Mouse (Mus musculus) myocyte (in vitro differentiated cells): Measurements from ENCODE around the gene Dhodh. TPM values are rescaled to one million over a fixed set of nuclear protein-coding genes. Genes with fewer than 3 reads are reported as not detected.
A peak's percentile ranks its signal among the peaks of the same experiment; 100 is the strongest.

Experiments used
- H3K27me3 ChIP-seq: one replicate; pipeline ENCODE4 v1.6.1; 2011; ENCODE audit not compliant: control insufficient read depth, insufficient read depth, insufficient read length
- H3K36me3 ChIP-seq: one replicate; pipeline ENCODE4 v1.6.1; 2011; ENCODE audit not compliant: control insufficient read depth, insufficient read depth
- H3K4me2 ChIP-seq: one replicate; pipeline ENCODE4 v1.6.1; 2011; ENCODE audit warnings: low read depth, control low read depth
- H3K4me3 ChIP-seq: one replicate; pipeline ENCODE4 v1.5.1; 2011; ENCODE audit warnings: mild to moderate bottlenecking, control low read depth, moderate library complexity
- H3K79me2 ChIP-seq: one replicate; pipeline ENCODE4 v1.6.1; 2011; ENCODE audit not compliant: control insufficient read depth, insufficient read depth
- H3ac ChIP-seq: one replicate; pipeline ENCODE4 v1.6.1; 2011; ENCODE audit not compliant: control insufficient read depth, insufficient read length
- CEBPB ChIP-seq: IDR thresholded peaks from 2 replicates; pipeline ENCODE4 v1.6.1; 2011; ENCODE audit warnings: mild to moderate bottlenecking, moderate library complexity; ENCODE audit not compliant: poor library complexity, insufficient read depth, severe bottlenecking
- E2F4 ChIP-seq: IDR thresholded peaks from one replicate; pipeline ENCODE4 v1.6.1; 2011; ENCODE audit warnings: mild to moderate bottlenecking, control low read depth, moderate library complexity; ENCODE audit not compliant: insufficient read depth
- MAX ChIP-seq: IDR thresholded peaks from one replicate; pipeline ENCODE4 v1.6.1; 2011; ENCODE audit warnings: low read depth, mild to moderate bottlenecking, control low read depth
- MYOD1 ChIP-seq, 3 experiments: IDR thresholded peaks; one replicate each; pipeline ENCODE4 v1.6.1; 2011; ENCODE audit warnings: control low read depth in 2 of 3, low read depth in 2 of 3, mild to moderate bottlenecking in 2 of 3, moderate library complexity in 1 of 3; ENCODE audit not compliant: insufficient read length in 2 of 3, control insufficient read depth in 1 of 3
- MYOG ChIP-seq, 3 experiments: IDR thresholded peaks; one replicate each; pipeline ENCODE4 v1.6.1; 2011; ENCODE audit warnings: control low read depth in 2 of 3, low read depth in 2 of 3, mild to moderate bottlenecking in 2 of 3; ENCODE audit not compliant: insufficient read length in 2 of 3, control insufficient read depth in 1 of 3, insufficient read depth in 1 of 3
- POLR2A ChIP-seq: IDR thresholded peaks from one replicate; pipeline ENCODE4 v1.6.1; 2011; ENCODE audit warnings: low read depth, mild to moderate bottlenecking, control low read depth, moderate library complexity; ENCODE audit not compliant: insufficient read length
- POLR2AphosphoS2 ChIP-seq: IDR thresholded peaks from one replicate; pipeline ENCODE4 v1.6.1; 2011; ENCODE audit warnings: low read depth, control low read depth; ENCODE audit not compliant: insufficient read length
- REST ChIP-seq: IDR thresholded peaks from one replicate; pipeline ENCODE4 v1.6.1; 2011; ENCODE audit warnings: mild to moderate bottlenecking, control low read depth, moderate library complexity; ENCODE audit not compliant: insufficient read depth, insufficient read length
- SRF ChIP-seq: IDR thresholded peaks from one replicate; pipeline ENCODE4 v1.6.1; 2011; ENCODE audit warnings: low read depth; ENCODE audit not compliant: control insufficient read depth, insufficient read length
- TCF12 ChIP-seq: IDR thresholded peaks from one replicate; pipeline ENCODE4 v1.6.1; 2011; ENCODE audit warnings: mild to moderate bottlenecking, control low read depth; ENCODE audit not compliant: poor library complexity, insufficient read depth, severe bottlenecking
- TCF3 ChIP-seq: IDR thresholded peaks from one replicate; pipeline ENCODE4 v1.6.1; 2011; ENCODE audit warnings: low read depth, control low read depth; ENCODE audit not compliant: insufficient read length
- USF1 ChIP-seq: IDR thresholded peaks from one replicate; pipeline ENCODE4 v1.6.1; 2011; ENCODE audit warnings: low read depth, mild to moderate bottlenecking, control low read depth, moderate library complexity
- polyA plus RNA-seq: library from polyadenylated mRNA; unstranded; fragments of >200 nt; fragmentation: generic; extraction: Trizol; gene quantifications from one replicate; pipeline ENCODE4 v1.2.1, GENCODE M21; 2012; ENCODE audit warnings: missing spikeins

The Dhodh gene
- polyA plus RNA-seq, 1 experiment, result 16.7 TPM

DNA sequence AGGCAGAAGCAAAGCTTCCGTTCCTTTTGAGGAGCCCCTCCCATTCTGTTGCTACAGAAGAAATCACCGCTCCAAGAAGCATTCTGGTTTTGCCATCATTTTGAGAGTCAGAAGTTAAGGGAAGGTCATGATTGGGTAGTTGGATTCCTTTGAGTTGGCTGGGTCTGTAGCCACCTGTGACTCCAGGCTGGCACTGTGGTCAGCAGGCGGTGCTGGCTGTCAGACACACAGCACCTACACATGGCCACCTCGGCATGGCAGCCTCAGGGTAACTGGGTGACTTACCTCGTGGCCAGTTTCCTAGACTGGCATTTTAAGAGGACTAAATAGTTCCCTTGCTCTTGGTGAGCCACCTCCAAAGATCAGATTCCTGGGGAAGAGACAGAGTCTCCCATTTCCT lies 32.8 kb upstream of the Dhodh start:
- peak in 2 of 3 experiments; percentile 29 to 52 for TF ChIP-seq MYOG (IDR thresholded peaks at IDR 0.05; ENCODE audit: control insufficient read depth in 1 of 3, insufficient read depth in 1 of 3, insufficient read length in 2 of 3, low read depth in 2 of 3)
- peak in 2 of 3 experiments; percentile 32 to 78 for TF ChIP-seq MYOD1 (IDR thresholded peaks at IDR 0.05; ENCODE audit: control insufficient read depth in 1 of 3, insufficient read length in 2 of 3, low read depth in 2 of 3)
- TF ChIP-seq POLR2AphosphoS2, result no peak
- no peak overlapping the region for H3K4me3 ChIP-seq
- no peak overlapping the region for H3K4me2 ChIP-seq
- no peaks in the 10 kb centered on the region for H3K36me3 ChIP-seq
- H3K27me3 ChIP-seq, result peaks cover 12% of the 10 kb centered on the region
- H3ac ChIP-seq, result no peak overlapping the region
- no peaks in the 10 kb centered on the region for H3K79me2 ChIP-seq

DNA sequence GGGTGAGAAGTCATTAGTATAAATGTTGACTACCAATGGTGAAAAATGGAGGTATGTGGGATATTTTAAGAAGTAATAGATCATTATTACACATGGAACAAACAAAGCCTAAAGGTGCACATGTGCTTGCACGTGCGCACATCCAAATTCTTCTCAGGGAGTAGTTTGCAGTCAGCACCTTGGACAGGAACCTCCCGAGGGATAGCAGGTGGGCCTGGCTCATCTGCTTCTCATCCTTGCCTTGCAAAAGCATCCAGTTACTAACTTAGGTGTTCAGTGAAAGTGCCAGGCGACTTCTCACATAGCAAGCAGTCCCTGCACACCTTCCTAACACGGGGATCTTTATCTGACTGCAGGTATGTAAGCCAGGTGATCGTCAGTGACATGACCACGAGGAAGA lies 31.9 kb upstream of the Dhodh start:
- Histone ChIP-seq H3K27me3 (peaks cover 10% of the 10 kb centered on the region), H3K36me3 (no peaks in the 10 kb centered on the region), H3K4me2 (no peak overlapping the region), H3ac (no peak overlapping the region), H3K4me3 (no peak overlapping the region), H3K79me2 (no peaks in the 10 kb centered on the region)
- TF ChIP-seq CEBPB (no peak), TCF12 (no peak), TCF3 (no peak), MAX (no peak), POLR2A (no peak), MYOD1 (IDR thresholded peaks at IDR 0.05; ENCODE audit: control insufficient read depth in 1 of 3, insufficient read length in 2 of 3, low read depth in 2 of 3) (peak in 1 of 3 experiments; percentile 31), USF1 (no peak), REST (peak; percentile 58), E2F4 (no peak), SRF (no peak), POLR2AphosphoS2 (no peak)

DNA sequence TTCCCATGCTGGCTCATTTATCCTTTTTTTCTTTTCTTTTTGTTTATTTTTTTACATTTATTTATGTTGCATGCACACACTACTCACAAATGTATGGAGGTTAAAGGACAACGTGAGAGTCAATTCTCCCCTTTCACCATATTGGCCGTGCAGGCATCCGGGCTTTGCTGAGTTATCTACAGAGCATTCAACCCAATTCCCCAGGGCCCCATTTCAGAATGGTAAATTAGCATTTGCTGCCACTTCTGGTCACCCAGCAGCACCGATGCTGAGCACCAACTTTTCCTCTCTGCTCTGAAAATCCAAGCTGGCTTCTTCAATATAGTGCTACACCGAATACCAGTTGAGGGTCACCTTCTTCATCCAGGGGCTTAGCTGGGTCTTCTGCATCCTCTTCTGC lies 30.4 kb upstream of the Dhodh start:
- TF ChIP-seq CEBPB (no peak), TCF12 (no peak), POLR2AphosphoS2 (no peak), TCF3 (no peak), MYOD1 (IDR thresholded peaks at IDR 0.05; ENCODE audit: control insufficient read depth in 1 of 3, insufficient read length in 2 of 3, low read depth in 2 of 3) (no peak), E2F4 (no peak)
- Histone ChIP-seq H3K4me2 (no peak overlapping the region), H3K27me3 (peaks cover 10% of the 10 kb centered on the region), H3ac (no peak overlapping the region), H3K36me3 (no peaks in the 10 kb centered on the region), H3K4me3 (no peak overlapping the region), H3K79me2 (no peaks in the 10 kb centered on the region)

DNA sequence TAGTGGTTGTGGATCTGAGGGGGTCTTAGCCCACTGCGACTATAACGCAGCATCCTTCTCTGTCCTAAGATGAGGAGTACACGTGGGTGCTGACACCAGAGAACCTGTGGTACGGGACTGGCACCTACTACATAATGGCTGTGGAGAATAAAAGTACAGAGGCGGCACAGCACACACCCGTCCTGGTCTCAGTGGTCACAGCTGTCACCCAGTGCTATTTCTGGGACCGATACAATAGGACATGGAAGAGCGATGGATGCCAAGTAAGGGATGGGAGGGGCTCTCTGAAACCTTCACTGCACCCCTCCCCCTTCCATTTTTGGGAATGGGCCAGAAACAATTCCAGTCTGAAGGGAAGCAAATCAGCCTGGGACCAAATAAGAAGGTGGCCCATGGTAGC lies 26.7 kb upstream of the Dhodh start:
- Histone ChIP-seq H3K27me3 (peaks cover 20% of the 10 kb centered on the region), H3K79me2 (no peaks in the 10 kb centered on the region), H3ac (no peak overlapping the region), H3K4me3 (no peak overlapping the region), H3K36me3 (no peaks in the 10 kb centered on the region), H3K4me2 (no peak overlapping the region)
- TF ChIP-seq MYOG (IDR thresholded peaks at IDR 0.05; ENCODE audit: control insufficient read depth in 1 of 3, insufficient read depth in 1 of 3, insufficient read length in 2 of 3, low read depth in 2 of 3), result peak; percentile 26 to 89 (median 85)
- TF ChIP-seq SRF, result no peak
- peak; percentile 31 for TF ChIP-seq TCF12
- no peak for TF ChIP-seq MAX
- TF ChIP-seq MYOD1 (IDR thresholded peaks at IDR 0.05; ENCODE audit: control insufficient read depth in 1 of 3, insufficient read length in 2 of 3, low read depth in 2 of 3), result peak; percentile 22 to 94 (median 58)

DNA sequence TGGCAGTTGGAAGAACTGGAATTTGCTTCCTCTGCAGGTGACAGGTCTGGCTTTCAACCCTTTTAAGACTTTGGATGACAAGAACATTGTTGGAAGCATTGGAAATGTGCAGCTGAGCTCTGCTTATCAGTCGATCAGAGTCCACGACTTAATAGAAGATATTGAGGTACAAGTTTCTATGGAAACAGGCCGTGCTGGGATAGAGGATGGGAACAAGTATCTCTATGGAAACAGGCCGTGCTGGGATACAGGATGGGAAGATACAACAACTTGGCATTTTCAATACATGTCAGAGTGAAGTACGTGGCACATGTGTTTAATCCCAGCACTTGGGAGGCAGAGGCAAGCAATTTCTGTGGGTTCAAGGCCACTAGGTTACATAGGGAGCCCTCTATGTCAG lies 24.0 kb upstream of the Dhodh start:
- no peaks in the 10 kb centered on the region for H3K36me3 ChIP-seq
- peaks cover 18% of the 10 kb centered on the region for H3K27me3 ChIP-seq
- H3ac ChIP-seq, result no peak overlapping the region
- no peak overlapping the region for H3K4me3 ChIP-seq
- H3K4me2 ChIP-seq, result no peak overlapping the region
- TF ChIP-seq POLR2A (no peak), E2F4 (no peak), USF1 (no peak), POLR2AphosphoS2 (no peak), MYOD1 (IDR thresholded peaks at IDR 0.05; ENCODE audit: control insufficient read depth in 1 of 3, insufficient read length in 2 of 3, low read depth in 2 of 3) (no peak), MAX (no peak), MYOG (IDR thresholded peaks at IDR 0.05; ENCODE audit: control insufficient read depth in 1 of 3, insufficient read depth in 1 of 3, insufficient read length in 2 of 3, low read depth in 2 of 3) (no peak), TCF3 (no peak), REST (no peak), SRF (no peak), TCF12 (no peak)
- no peaks in the 10 kb centered on the region for H3K79me2 ChIP-seq
